Mouse (Mus musculus) hindbrain, embryonic 10.5 days (tissue): ENCODE measurements at regions not wholly inside any gene's neighbourhood (a gene's known extent, or its start where the extent isn't known, plus 50 kb on each side); places are given as distances from the start of the nearest gene placed in this dataset.

ENCODE experiments used
- DNase-seq: peaks from one replicate; pipeline ENCODE4 v3.0.0-alpha.2; 2017; ENCODE audit warnings: low spot score
- H3K27ac ChIP-seq: fragments of 300-500 bp; sonication (generic); 2 replicates; pipeline ENCODE4 v1.5.1; 2016; ENCODE audit warnings: mild to moderate bottlenecking, moderate library complexity
- H3K27me3 ChIP-seq: fragments of 300-500 bp; sonication (generic); 2 replicates; pipeline ENCODE4 v1.6.1; 2016; ENCODE audit warnings: mild to moderate bottlenecking; ENCODE audit not compliant: poor library complexity, insufficient read depth, severe bottlenecking
- H3K36me3 ChIP-seq: fragments of 300-500 bp; sonication (generic); 2 replicates; pipeline ENCODE4 v1.6.1; 2016; ENCODE audit warnings: mild to moderate bottlenecking, moderate library complexity
- H3K4me1 ChIP-seq: fragments of 300-500 bp; sonication (generic); replicated peaks from 2 replicates; pipeline ENCODE4 v1.6.1; 2016; ENCODE audit warnings: mild to moderate bottlenecking
- H3K4me3 ChIP-seq: fragments of 300-500 bp; sonication (generic); 2 replicates; pipeline ENCODE4 v1.5.1; 2016; ENCODE audit warnings: mild to moderate bottlenecking, moderate library complexity
- H3K9me3 ChIP-seq: fragments of 300-500 bp; sonication (generic); 2 replicates; pipeline ENCODE4 v1.6.1; 2016; ENCODE audit warnings: mild to moderate bottlenecking, moderate library complexity
- WGBS: fragments of 180-500 bp; shearing (Covaris S2); methylation state at CpG from one replicate; pipeline ENCODE4 v1.1.7; 2016; 5-methylcytosine and 5-hydroxymethylcytosine counted together

DNA sequence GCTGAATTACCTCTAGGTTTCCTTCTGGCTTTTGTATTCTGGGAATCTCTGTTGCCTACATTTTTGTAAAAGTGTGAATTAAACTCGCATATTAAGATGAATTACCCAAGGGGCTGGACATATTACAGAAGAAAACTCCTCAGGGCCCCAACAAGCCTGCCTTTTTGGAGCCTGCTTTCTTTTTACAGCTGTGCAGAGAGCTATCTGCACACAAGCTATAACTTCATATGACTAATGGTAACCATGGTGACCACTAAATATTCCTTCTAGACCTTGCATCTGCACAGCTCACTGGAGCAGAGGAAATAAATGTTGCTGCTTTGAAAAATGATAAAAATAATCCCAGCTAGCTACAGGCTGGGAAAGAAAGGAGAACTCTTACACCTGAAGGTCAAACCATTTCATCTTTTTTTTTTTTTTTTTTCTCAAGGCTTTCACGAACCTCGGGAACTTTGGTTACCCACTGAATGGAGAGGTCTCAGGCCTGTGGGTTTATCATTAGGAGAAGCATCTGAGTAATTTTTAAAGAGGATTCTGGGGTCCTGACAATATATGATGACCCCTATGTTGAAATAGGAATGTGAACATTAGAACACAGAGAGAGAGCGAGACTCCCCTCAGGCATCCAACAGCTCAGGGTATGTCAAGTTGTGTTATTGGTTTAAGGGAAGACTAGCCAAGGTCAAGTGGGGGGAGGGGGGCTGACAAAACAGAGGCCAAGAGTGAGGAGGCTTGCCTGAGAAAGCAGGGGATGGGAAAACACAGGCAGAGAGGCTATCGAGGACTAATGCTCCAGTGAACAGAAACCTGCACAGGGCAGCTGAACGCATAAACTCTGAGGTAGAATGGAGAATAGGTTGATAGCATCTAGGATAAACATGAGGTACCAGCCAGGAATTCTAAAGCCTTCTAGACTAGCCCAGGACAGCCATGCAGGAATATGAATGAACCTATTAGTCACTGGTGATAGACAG is 188.4 kb downstream of the Phlda1 start:
- Histone ChIP-seq H3K36me3 (no peaks in the 10 kb centered on the region), H3K27me3 (no peaks in the 10 kb centered on the region), H3K9me3 (peaks cover 3% of the 10 kb centered on the region; the same call in 1 of the 2 replicates), H3K4me1 (peaks cover 15% of the 10 kb centered on the region), H3K27ac (peak overlapping the region; percentile 29; the same call in 1 of the 2 replicates), H3K4me3 (no peak overlapping the region)
- WGBS: 68% methylated on average over 6 of the region's 6 CpGs
- DNase-seq: no peak

DNA sequence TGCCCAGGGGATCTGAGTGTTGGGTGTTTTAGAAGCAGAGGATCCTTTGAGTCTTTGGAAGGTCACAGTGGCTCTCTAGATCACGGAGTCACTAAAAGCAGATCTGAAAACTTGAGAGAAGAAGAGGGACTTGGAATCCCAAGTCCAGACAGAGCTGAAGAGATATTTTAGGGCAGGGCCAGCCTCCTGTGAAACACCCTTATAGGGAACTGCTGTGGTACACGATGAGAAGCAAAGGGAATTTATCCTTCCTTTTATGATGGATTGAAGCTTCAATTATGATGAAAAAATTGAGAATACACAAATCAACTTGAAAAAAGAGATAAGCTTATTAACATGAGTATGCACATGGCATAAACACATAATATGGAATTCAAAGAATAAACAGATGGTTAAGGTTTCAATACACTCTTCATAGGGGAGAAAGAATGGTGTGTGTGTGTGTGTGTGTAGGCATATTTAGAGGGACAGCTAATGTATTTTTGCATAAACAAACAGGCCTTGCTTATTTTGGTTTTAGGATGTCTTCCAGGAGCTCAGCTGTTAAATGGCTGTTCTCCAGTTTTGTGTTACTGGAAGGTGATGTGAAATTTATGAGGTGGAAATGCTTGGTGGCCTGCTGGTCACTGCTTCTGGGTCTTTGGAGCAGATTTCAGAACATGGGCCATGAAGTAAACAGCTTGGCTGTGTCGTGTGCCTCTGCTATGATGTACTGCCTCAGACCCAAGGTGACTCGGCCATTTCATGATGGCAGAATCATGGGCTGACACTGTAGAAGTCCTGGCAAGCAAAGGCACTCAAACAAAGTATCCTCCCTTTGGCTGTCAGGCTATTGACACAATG is 190.1 kb downstream of the Phlda1 start:
- 89% methylated on average over 4 of the region's 4 CpGs for WGBS
- Histone ChIP-seq H3K4me1 (peaks cover 22% of the 10 kb centered on the region), H3K9me3 (peaks cover 3% of the 10 kb centered on the region; the same call in 1 of the 2 replicates), H3K4me3 (no peak overlapping the region), H3K27me3 (no peaks in the 10 kb centered on the region), H3K36me3 (no peaks in the 10 kb centered on the region), H3K27ac (no peak overlapping the region)
- no peak for DNase-seq

DNA sequence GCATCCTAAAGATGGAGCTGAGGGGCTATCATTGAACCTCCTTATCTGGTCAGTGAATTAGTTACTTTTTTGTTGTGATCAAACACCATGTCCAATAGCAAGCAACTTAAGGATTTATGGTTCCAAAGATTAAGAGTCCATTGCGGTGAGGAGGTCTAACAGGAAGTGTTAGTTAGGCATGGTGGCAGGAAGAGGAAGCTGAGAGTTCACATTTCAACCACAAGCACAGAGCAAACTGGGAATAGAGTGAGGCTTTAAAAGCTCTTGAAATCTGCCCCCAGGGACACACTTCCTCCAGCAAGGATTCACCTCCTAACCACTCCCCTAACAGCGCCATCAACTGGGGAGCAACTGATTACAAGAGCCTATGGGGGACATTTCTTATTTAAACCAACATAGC is 190.9 kb downstream of the Phlda1 start:
- 93% methylated on average over 2 of the region's 2 CpGs for WGBS
- Histone ChIP-seq H3K27me3 (no peaks in the 10 kb centered on the region), H3K4me3 (no peak overlapping the region), H3K4me1 (peaks cover 24% of the 10 kb centered on the region), H3K27ac (no peak overlapping the region), H3K36me3 (no peaks in the 10 kb centered on the region), H3K9me3 (peaks cover 3% of the 10 kb centered on the region; the same call in 1 of the 2 replicates)
- no peak for DNase-seq

DNA sequence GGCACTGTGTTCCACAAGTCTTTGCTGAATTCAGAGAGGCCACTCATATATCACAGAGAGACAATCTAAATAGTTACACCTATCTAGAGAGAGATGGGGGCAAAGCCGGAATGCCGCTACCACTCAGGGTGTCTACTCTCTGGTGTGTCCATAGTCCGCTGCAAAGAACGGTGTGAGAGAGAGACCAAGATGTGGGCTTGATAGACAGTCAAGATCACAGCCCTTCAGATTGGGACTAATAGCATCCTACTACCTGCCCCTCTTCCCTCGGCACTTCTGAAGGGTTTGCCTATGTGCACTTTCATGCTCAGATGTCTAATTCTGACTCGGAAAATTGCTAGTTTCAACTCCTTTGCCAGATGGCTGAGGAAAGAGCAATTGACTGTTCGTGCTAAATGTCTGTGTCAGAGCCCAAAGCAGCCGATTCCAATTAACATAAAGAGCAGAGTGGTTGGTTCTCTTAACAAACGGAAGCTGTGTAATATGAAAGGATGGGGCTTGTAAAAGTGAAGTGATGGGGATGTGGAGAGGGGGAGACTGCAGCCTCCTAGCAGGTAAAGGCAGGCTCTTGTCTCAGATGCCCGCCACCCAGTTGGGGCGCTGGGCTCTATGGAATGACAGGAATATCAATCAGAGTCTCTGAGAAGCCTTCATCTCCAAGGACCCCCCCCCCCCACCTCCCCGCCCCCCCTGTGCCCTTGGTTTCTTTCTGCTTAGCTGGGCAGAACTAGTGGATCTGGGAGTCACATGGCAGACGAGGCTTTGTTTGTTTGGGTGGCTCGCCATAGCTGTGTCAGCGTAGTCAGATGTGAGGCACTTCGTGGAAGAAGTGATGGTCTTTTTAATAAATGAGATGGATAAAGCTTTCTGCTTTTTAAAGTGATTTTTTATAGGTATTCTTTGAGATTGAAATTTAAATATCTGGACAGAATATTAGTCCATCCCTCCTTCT is 193.7 kb downstream of the Phlda1 start:
- Histone ChIP-seq H3K9me3 (peaks cover 3% of the 10 kb centered on the region; the same call in 1 of the 2 replicates), H3K27ac (0 out of 2 replicates have a peak overlapping the region, but pooled peaks have one; percentile 50), H3K4me1 (peaks cover 16% of the 10 kb centered on the region), H3K4me3 (no peak overlapping the region), H3K27me3 (no peaks in the 10 kb centered on the region), H3K36me3 (no peaks in the 10 kb centered on the region)
- no peak for DNase-seq
- WGBS: 74% methylated on average over 16 of the region's 16 CpGs

DNA sequence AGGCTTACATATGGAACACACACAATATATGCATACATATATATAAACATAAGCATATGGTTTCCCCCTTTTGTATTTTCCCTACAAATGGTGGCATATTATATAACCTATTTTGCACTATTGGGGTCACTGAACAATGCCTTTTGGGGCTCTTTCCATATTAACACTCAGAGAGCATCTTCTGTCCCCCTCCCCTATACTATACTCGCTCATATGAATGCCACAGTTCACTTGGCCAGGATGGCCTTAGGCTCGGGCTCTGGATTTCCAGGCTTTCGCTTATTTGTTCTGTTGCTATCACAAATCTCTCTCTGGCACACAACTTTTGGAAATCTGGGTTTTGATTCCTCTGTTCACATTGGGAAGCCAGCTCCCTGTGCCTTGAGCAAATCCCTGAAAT is 194.5 kb downstream of the Phlda1 start:
- Histone ChIP-seq H3K9me3 (peaks cover 7% of the 10 kb centered on the region), H3K4me1 (peaks cover 12% of the 10 kb centered on the region), H3K36me3 (0 out of 2 replicates have a peak, but pooled peaks cover under 1% of the 10 kb centered on the region), H3K27me3 (no peaks in the 10 kb centered on the region), H3K4me3 (no peak overlapping the region), H3K27ac (no peak overlapping the region)
- no peak for DNase-seq
- WGBS: 89% methylated on average over 3 of the region's 3 CpGs

DNA sequence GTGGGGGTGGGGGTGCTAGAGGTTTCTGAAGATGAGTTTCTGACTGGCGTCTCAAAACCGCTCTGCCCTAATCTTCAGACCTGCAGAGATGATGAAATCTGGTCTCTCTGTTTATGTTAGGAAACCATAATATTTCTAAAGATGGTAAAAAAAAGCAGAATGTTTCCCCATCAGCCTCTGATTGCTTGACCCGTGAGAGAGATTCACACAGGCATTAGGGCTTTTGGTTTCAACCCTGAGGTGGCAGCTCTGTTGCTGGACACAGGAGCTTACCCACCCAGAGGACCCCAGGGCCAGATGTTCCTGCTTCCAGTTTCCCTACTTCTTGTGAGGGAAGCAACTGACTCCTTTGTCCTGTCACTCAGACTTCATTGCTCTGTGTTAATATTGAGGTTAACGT is 195.1 kb downstream of the Phlda1 start:
- no peaks in the 10 kb centered on the region for H3K27me3 ChIP-seq
- 62% methylated on average over 4 of the region's 4 CpGs for WGBS
- H3K36me3 ChIP-seq: 0 out of 2 replicates have a peak, but pooled peaks cover 4% of the 10 kb centered on the region
- no peak overlapping the region for H3K4me3 ChIP-seq
- H3K9me3 ChIP-seq: peaks cover 13% of the 10 kb centered on the region
- H3K27ac ChIP-seq: 0 out of 2 replicates have a peak overlapping the region, but pooled peaks have one; percentile 18
- peaks cover 12% of the 10 kb centered on the region for H3K4me1 ChIP-seq
- no peak for DNase-seq

DNA sequence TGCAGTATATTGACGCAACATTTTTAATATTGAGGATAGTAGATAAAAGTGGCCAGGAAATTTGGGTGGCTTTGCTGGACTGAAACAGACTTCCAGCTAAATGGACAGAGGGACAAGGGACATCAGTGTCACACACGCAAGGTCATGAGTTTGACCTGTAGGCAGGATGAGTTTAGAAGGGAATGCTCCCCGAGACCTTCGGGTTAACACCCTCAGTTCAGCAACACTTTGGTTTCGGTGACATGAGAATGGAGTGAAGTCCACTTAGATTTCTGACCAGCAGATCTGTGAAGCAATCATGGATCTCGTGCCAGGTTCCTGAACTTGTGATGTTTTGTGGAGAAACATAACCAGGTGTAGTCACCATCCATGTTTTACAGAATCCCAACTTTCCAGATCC is 196.3 kb downstream of the Phlda1 start:
- 93% methylated on average over 6 of the region's 6 CpGs for whole genome bisulfite sequencing
- H3K27ac ChIP-seq: no peak overlapping the region

DNA sequence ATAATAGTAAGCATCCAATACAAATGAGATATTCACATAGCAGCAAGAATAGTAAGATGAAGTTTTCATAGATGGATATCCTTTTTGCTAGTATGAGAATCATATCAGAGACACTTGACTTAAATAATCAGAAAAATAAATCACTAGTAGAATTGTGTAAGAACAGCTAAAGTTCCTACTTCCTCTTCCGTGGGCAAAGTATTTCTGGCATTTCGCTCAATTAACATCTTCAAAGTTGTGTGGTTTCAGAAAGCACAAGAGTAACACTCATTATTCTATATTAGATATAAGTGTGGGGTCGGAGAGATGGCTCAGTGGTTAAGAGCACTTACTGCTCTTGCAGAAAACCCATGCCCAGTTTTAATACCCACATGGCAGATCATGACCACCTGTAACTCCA is 197.4 kb downstream of the Phlda1 start:
- no peaks in the 10 kb centered on the region for H3K27me3 ChIP-seq
- no peak overlapping the region for H3K4me3 ChIP-seq
- WGBS: 94% methylated on average over 3 of the region's 3 CpGs
- H3K36me3 ChIP-seq: 0 out of 2 replicates have a peak, but pooled peaks cover 4% of the 10 kb centered on the region
- peaks cover 12% of the 10 kb centered on the region for H3K4me1 ChIP-seq
- H3K27ac ChIP-seq: no peak overlapping the region
- H3K9me3 ChIP-seq: peaks cover 12% of the 10 kb centered on the region
- DNase-seq: no peak

More for the DNA sequence above, 196.3 kb downstream of the Phlda1 start:
- DNase-seq: no peak
- Histone ChIP-seq H3K9me3 (peaks cover 12% of the 10 kb centered on the region), H3K27me3 (no peaks in the 10 kb centered on the region), H3K4me3 (no peak overlapping the region), H3K4me1 (peaks cover 12% of the 10 kb centered on the region), H3K36me3 (0 out of 2 replicates have a peak, but pooled peaks cover 4% of the 10 kb centered on the region)

DNA sequence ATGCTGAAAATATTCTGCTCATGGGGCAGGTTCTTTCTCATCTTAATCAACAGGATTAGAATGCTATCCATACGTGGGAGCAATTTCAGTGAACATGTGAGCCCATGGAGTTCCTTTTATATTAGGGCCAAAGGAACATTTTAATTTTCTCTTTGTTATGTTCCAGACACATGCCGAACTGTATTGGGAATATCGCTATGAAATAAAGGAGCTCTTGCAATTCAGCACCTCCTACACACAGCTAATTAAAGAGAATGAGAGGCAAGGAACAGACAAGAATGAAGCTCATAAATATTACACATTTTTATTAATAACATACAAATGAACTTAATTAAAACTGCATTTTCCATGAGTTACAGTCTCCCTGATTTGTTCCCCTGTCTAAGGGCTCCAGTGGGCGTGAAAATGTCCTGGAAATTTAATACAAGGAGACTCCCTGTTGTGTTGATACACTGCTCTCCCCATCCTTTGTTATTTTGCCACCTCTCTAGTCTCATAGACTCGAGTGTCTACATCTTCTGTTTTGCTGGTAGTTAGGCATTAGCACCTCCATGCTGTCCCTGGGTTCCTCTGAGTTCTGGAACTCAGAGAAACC is 205.5 kb downstream of the Phlda1 start:
- no peaks in the 10 kb centered on the region for H3K27me3 ChIP-seq
- WGBS: 77% methylated on average over 5 of the region's 5 CpGs
- no peak overlapping the region for H3K4me3 ChIP-seq
- no peak overlapping the region for H3K27ac ChIP-seq
- H3K4me1 ChIP-seq: no peaks in the 10 kb centered on the region
- no peaks in the 10 kb centered on the region for H3K36me3 ChIP-seq
- DNase-seq: no peak
- H3K9me3 ChIP-seq: no peaks in the 10 kb centered on the region

DNA sequence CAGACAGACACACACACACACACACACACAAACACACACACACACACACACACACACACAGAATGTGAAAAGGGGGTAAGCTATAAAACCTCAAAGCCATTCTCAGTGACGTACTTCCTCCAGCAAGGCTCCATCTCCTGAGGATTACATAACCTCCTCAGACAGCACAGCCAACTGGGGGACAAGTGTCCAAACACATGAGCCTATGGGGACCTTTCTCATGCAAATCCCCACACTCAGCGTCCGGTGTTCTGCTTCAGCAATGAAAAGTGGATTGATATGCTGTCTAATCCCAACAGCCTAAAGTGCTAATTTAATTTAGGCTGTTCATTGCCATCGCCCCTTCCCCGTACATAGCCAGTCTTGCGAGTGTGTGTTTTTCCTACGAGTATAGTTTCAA is 206.9 kb downstream of the Phlda1 start:
- Histone ChIP-seq H3K4me1 (no peaks in the 10 kb centered on the region), H3K36me3 (no peaks in the 10 kb centered on the region), H3K27ac (no peak overlapping the region), H3K27me3 (no peaks in the 10 kb centered on the region), H3K4me3 (no peak overlapping the region), H3K9me3 (no peaks in the 10 kb centered on the region)
- WGBS: 87% methylated on average over 7 of the region's 7 CpGs
- no peak for DNase-seq

DNA sequence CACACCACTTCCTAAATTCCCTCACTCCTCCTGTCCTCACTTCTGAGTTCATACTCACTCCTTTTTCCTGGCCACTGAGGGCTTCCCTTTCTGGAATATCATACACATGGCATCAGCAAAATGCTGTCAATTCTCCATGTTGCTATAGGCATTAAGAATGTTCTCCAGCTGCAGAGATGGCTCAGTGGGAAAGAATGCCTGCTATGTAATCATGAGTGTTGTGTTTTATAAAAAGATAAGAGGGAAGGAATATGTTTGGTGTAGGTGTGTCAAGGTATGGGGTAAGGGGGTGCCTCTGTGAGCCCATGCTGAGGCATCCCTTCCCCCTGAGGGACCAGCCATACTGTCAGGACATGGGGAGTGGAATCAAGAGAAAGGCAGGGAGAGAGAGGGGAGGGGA is 207.6 kb downstream of the Phlda1 start:
- H3K27me3 ChIP-seq: no peaks in the 10 kb centered on the region
- no peak overlapping the region for H3K4me3 ChIP-seq
- H3K4me1 ChIP-seq: no peaks in the 10 kb centered on the region
- no peak overlapping the region for H3K27ac ChIP-seq
- no peak for DNase-seq
- no peaks in the 10 kb centered on the region for H3K36me3 ChIP-seq
- H3K9me3 ChIP-seq: no peaks in the 10 kb centered on the region

DNA sequence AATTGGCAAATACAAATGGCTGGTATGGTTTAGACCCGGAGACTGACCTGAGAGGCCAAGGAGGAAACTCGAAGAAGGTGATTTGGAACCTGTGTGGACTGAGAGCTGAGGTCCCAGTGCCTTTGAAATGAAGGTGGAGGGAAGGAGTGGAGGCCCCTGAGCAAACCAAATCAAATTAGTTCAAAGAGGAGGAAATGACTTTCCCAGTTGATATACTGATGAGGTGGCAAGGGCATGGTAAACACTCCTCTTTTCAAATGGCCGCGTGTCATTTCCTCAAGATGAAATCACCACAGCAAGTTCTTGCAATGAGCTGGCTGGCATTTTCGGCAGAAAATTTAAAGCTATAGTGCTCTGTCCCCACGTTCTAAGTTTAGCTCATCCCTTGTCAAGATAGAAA is 209.1 kb downstream of the Phlda1 start:
- H3K9me3 ChIP-seq: no peaks in the 10 kb centered on the region
- no peaks in the 10 kb centered on the region for H3K4me1 ChIP-seq
- no peak overlapping the region for H3K27ac ChIP-seq
- H3K36me3 ChIP-seq: no peaks in the 10 kb centered on the region
- no peak for DNase-seq
- H3K4me3 ChIP-seq: no peak overlapping the region
- no peaks in the 10 kb centered on the region for H3K27me3 ChIP-seq
- WGBS: 87% methylated on average over 6 of the region's 6 CpGs
